Mouse (Mus musculus) CH12.LX (cell line): ENCODE data around the gene Mymk. TPM values are rescaled to one million over a fixed set of nuclear protein-coding genes. Genes with fewer than 3 reads are reported as not detected.

Source experiments
- DNase-seq: peaks from one replicate; pipeline ENCODE4 v3.0.0-alpha.2; 2013; ENCODE audit errors: extremely low read depth
- H3K27ac ChIP-seq: 2 replicates; pipeline ENCODE4 v1.5.1; 2012; ENCODE audit warnings: low read depth, mild to moderate bottlenecking, control low read depth, moderate library complexity; ENCODE audit not compliant: insufficient read depth
- H3K27me3 ChIP-seq: replicated peaks from 2 replicates; pipeline ENCODE3; 2012; ENCODE audit warnings: inconsistent platforms
- H3K36me3 ChIP-seq, 2 experiments: replicated peaks in 1 of 2; 2 replicates each; pipeline versions ENCODE3 to v1.6.1; 2012; ENCODE audit warnings: inconsistent platforms in 1 of 2, low read length in 1 of 2, mild to moderate bottlenecking in 1 of 2, mixed read lengths in 1 of 2, moderate library complexity in 1 of 2; ENCODE audit not compliant: control insufficient read depth in 1 of 2, insufficient read depth in 1 of 2
- H3K4me1 ChIP-seq, 2 experiments: 2 replicates each; pipeline ENCODE4 v1.6.1; 2012; ENCODE audit warnings: inconsistent platforms in 1 of 2, moderate library complexity in 1 of 2; ENCODE audit not compliant: insufficient read depth in 2 of 2, control insufficient read depth in 1 of 2
- H3K4me2 ChIP-seq: 2 replicates; pipeline ENCODE4 v1.6.1; 2012; ENCODE audit warnings: low read depth, mild to moderate bottlenecking, control low read depth; ENCODE audit not compliant: poor library complexity, insufficient read depth, severe bottlenecking
- H3K4me3 ChIP-seq, 3 experiments: fragments of 150-350 bp in 1 of 3; sonication (generic) in 1 of 3; replicated peaks in 1 of 3; 2 replicates each; pipeline versions ENCODE3 to v1.5.1; 2011 to 2012; ENCODE audit warnings: low read depth in 2 of 3, low read length in 2 of 3, mild to moderate bottlenecking in 2 of 3, moderate library complexity in 2 of 3, control low read depth in 1 of 3, improper control_type of control experiment in 1 of 3, inconsistent platforms in 1 of 3, mixed read lengths in 1 of 3; ENCODE audit not compliant: poor library complexity in 1 of 3
- H3K79me2 ChIP-seq: replicated peaks from 2 replicates; pipeline ENCODE4 v1.6.1; 2012; ENCODE audit warnings: mild to moderate bottlenecking, moderate library complexity; ENCODE audit not compliant: control insufficient read depth, poor library complexity, insufficient read depth, severe bottlenecking; ENCODE audit errors: extremely low read depth
- H3K9ac ChIP-seq: 2 replicates; pipeline ENCODE4 v1.6.1; 2012; ENCODE audit warnings: low read depth, mild to moderate bottlenecking, control low read depth, moderate library complexity; ENCODE audit not compliant: insufficient read depth
- H3K9me3 ChIP-seq: replicated peaks from 2 replicates; pipeline ENCODE3; 2012; ENCODE audit warnings: low read length, inconsistent platforms, mixed read lengths
- CTCF ChIP-seq, 2 experiments: IDR thresholded peaks in 1 of 2; conservative IDR thresholded peaks in 1 of 2; 2 replicates each; pipeline ENCODE4 v1.5.1; 2011 to 2012; ENCODE audit warnings: low read depth in 2 of 2, low read length in 2 of 2, improper control_type of control experiment in 1 of 2, inconsistent platforms in 1 of 2, mild to moderate bottlenecking in 1 of 2, moderate library complexity in 1 of 2
- E2F4 ChIP-seq: IDR thresholded peaks from 2 replicates; pipeline ENCODE4 v1.6.1; 2011; ENCODE audit warnings: low read depth, low read length, improper control_type of control experiment; ENCODE audit not compliant: insufficient replicate concordance
- ELF1 ChIP-seq: IDR thresholded peaks from 2 replicates; pipeline ENCODE4 v1.6.1; 2014; ENCODE audit warnings: low read depth, mild to moderate bottlenecking, inconsistent platforms, low read length, improper control_type of control experiment
- EP300 ChIP-seq: IDR thresholded peaks from 2 replicates; pipeline ENCODE4 v1.6.1; 2011; ENCODE audit warnings: low read length, improper control_type of control experiment
- GABPA ChIP-seq: IDR thresholded peaks from 2 replicates; pipeline ENCODE4 v1.6.1; 2012; ENCODE audit warnings: low read depth, low read length, improper control_type of control experiment, inconsistent platforms; ENCODE audit not compliant: insufficient replicate concordance
- HCFC1 ChIP-seq: IDR thresholded peaks from 2 replicates; pipeline ENCODE4 v1.6.1; 2012; ENCODE audit warnings: low read depth, mild to moderate bottlenecking, inconsistent platforms, low read length, improper control_type of control experiment
- IRF4 ChIP-seq: IDR thresholded peaks from 2 replicates; pipeline ENCODE4 v1.6.1; 2014; ENCODE audit warnings: low read depth, mild to moderate bottlenecking, inconsistent platforms, low read length, improper control_type of control experiment
- JUN ChIP-seq: IDR thresholded peaks from 2 replicates; pipeline ENCODE4 v1.6.1; 2011; ENCODE audit warnings: low read depth, mild to moderate bottlenecking, low read length, improper control_type of control experiment, moderate library complexity; ENCODE audit not compliant: insufficient read depth
- JUND ChIP-seq: conservative IDR thresholded peaks from 2 replicates; pipeline ENCODE4 v1.6.1; 2011; ENCODE audit warnings: low read depth, low read length, improper control_type of control experiment
- KAT2A ChIP-seq: IDR thresholded peaks from 2 replicates; pipeline ENCODE4 v1.6.1; 2012; ENCODE audit warnings: low read length, improper control_type of control experiment, inconsistent platforms; ENCODE audit not compliant: insufficient replicate concordance
- MAX ChIP-seq: IDR thresholded peaks from 2 replicates; pipeline ENCODE4 v1.6.1; 2011; ENCODE audit warnings: low read length, improper control_type of control experiment
- MXI1 ChIP-seq: IDR thresholded peaks from 2 replicates; pipeline ENCODE4 v1.6.1; 2011; ENCODE audit warnings: mild to moderate bottlenecking, low read depth, low read length, improper control_type of control experiment
- NELFE ChIP-seq: IDR thresholded peaks from 2 replicates; pipeline ENCODE4 v1.6.1; 2011; ENCODE audit warnings: low read depth, low read length, improper control_type of control experiment
- NRF1 ChIP-seq: IDR thresholded peaks from 2 replicates; pipeline ENCODE4 v1.6.1; 2014; ENCODE audit warnings: low read depth, mild to moderate bottlenecking, inconsistent platforms, low read length, improper control_type of control experiment, moderate library complexity
- PAX5 ChIP-seq: IDR thresholded peaks from 2 replicates; pipeline ENCODE4 v1.6.1; 2012; ENCODE audit warnings: low read length, inconsistent platforms, mixed read lengths
- POLR2AphosphoS2 ChIP-seq: IDR thresholded peaks from 2 replicates; pipeline ENCODE4 v1.6.1; 2011; ENCODE audit warnings: low read depth, low read length, improper control_type of control experiment
- RCOR1 ChIP-seq: conservative IDR thresholded peaks from 2 replicates; pipeline ENCODE4 v1.6.1; 2012; ENCODE audit warnings: low read depth, mild to moderate bottlenecking, inconsistent platforms, low read length, improper control_type of control experiment
- TBP ChIP-seq: conservative IDR thresholded peaks from 2 replicates; pipeline ENCODE4 v1.6.1; 2011; ENCODE audit warnings: low read depth, low read length, improper control_type of control experiment
- ZC3H11A ChIP-seq: IDR thresholded peaks from 2 replicates; pipeline ENCODE4 v1.6.1; 2012; ENCODE audit warnings: low read depth, mild to moderate bottlenecking, inconsistent platforms, low read length, improper control_type of control experiment
- ZKSCAN1 ChIP-seq: IDR thresholded peaks from 2 replicates; pipeline ENCODE4 v1.6.1; 2012; ENCODE audit warnings: low read depth, inconsistent platforms, low read length, improper control_type of control experiment, borderline replicate concordance
- dilution Hi-C: fragments of 300-500 bp; cut with MboI; formaldehyde crosslinking; loops from 2 replicates; pipeline ENCODE4 v1.14.3; 2020; ENCODE audit warnings: low sequenced_read_pairs; ENCODE audit not compliant: extremely low pct_unique_long_range_greater_than_20kb, extremely low pct_ligation_motif_present
- in situ Hi-C: fragments of 300-500 bp; cut with MboI; formaldehyde crosslinking; loops from 3 replicates; pipeline ENCODE4 v1.14.3; 2019; ENCODE audit warnings: low sequenced_read_pairs, low pct_ligation_motif_present, low pct_unique_long_range_greater_than_20kb, mixed read lengths
- polyA plus RNA-seq: library from polyadenylated mRNA; unstranded; fragments of >175 nt; gene quantifications from 2 replicates; pipeline ENCODE4 v1.2.1, GENCODE M21; 2012; ENCODE audit warnings: low read depth; ENCODE audit not compliant: insufficient read length
- total RNA-seq, 2 experiments: library from RNA; depleted of rRNA; stranded (reverse); fragments of 300-350 nt in 1 of 2; fragments of >200 nt in 1 of 2; gene quantifications; 2 replicates each; pipeline ENCODE4 v1.2.3; 2012 to 2014

Mymk gene
- total and polyA plus RNA-seq, 3 experiments, result not detected

GRCm38 (mm10) chr2:27088071-27088644 is 16.2 kb upstream of the Mymk start:
- Histone ChIP-seq H3K36me3 (no peaks in the 10 kb centered on the region), H3K4me3 (no peak overlapping the region), H3K27ac (no peak overlapping the region), H3K4me2 (no peak overlapping the region), H3K4me1 (peaks cover 2 to 5% of the 10 kb centered on the region in 2 experiments; a peak in 2 of 4 replicates), H3K27me3 (peaks cover 10% of the 10 kb centered on the region), H3K9ac (no peak overlapping the region), H3K9me3 (no peaks in the 10 kb centered on the region), H3K79me2 (no peaks in the 10 kb centered on the region)
- dilution Hi-C loops (no loop called here), in situ Hi-C loops (loop anchor here (5.0 to 25.0 kb wide), 2 partner anchors 34 to 349 kb away; partner anchors contain the start of genes Brd3os and Vav2)
- no peak for TF ChIP-seq NELFE
- TF ChIP-seq ZC3H11A, result no peak
- no peak for TF ChIP-seq RCOR1
- TF ChIP-seq JUN, result no peak
- no peak for TF ChIP-seq TBP
- TF ChIP-seq IRF4, result no peak
- no peak for TF ChIP-seq PAX5
- TF ChIP-seq MAX, result no peak
- TF ChIP-seq POLR2AphosphoS2, result no peak
- TF ChIP-seq EP300, result no peak
- TF ChIP-seq E2F4, result no peak
- TF ChIP-seq JUND, result no peak
- TF ChIP-seq CTCF (conservative IDR thresholded peaks at IDR 0.05 in 1 of 2, IDR thresholded peaks at IDR 0.05 in 1 of 2; ENCODE audit: low read depth in 2 of 2, low read length in 2 of 2), result no peak
- TF ChIP-seq ZKSCAN1, result no peak
- no peak for TF ChIP-seq HCFC1
- no peak for DNase-seq

DNA sequence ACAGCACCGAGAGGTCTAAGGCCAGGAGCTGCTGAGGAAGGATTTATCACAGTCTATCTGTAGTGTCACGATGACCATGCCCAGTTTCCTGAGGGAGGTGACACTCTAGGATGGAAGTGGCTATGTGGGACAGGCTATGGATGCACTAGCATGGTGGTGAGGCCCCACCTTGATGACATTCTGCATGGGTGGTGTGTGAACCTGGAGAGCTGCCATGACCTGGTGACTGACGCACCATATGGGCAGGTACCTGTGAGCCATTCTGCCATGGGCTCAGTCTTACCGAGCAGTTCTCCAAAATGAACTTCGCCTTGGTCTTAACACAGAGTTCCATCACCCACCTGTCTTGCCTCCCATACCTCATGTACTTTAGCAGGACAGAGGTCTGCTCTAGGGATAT is 15.6 kb upstream of the Mymk start:
- Histone ChIP-seq H3K36me3 (no peaks in the 10 kb centered on the region), H3K4me1 (peaks cover 2 to 11% of the 10 kb centered on the region in 2 experiments; a peak in 2 of 4 replicates), H3K4me2 (no peak overlapping the region), H3K4me3 (no peak overlapping the region), H3K79me2 (no peaks in the 10 kb centered on the region), H3K9me3 (no peaks in the 10 kb centered on the region), H3K27ac (no peak overlapping the region), H3K9ac (no peak overlapping the region), H3K27me3 (peaks cover 9% of the 10 kb centered on the region)
- dilution Hi-C loops (no loop called here), in situ Hi-C loops (loop anchor here (5.0 to 25.0 kb wide), 2 partner anchors 35 to 350 kb away; partner anchors contain the start of genes Brd3os and Vav2)
- no peak for DNase-seq
- TF ChIP-seq MAX (no peak), KAT2A (no peak), ELF1 (no peak), TBP (no peak), MXI1 (no peak), PAX5 (no peak), JUND (no peak), NRF1 (no peak), GABPA (no peak)
